Mouse (Mus musculus) liver, embryonic 14.5 days (tissue): ENCODE data around the gene 4922502D21Rik.

Experiments used
- CTCF ChIP-seq: IDR thresholded peaks from 2 replicates; pipeline ENCODE4 v1.5.1; 2016; ENCODE audit warnings: antibody characterized with exemption, low read depth, control low read depth
- EP300 ChIP-seq: IDR thresholded peaks from 2 replicates; pipeline ENCODE4 v1.6.1; 2016; ENCODE audit warnings: antibody characterized with exemption, low read depth

DNA sequence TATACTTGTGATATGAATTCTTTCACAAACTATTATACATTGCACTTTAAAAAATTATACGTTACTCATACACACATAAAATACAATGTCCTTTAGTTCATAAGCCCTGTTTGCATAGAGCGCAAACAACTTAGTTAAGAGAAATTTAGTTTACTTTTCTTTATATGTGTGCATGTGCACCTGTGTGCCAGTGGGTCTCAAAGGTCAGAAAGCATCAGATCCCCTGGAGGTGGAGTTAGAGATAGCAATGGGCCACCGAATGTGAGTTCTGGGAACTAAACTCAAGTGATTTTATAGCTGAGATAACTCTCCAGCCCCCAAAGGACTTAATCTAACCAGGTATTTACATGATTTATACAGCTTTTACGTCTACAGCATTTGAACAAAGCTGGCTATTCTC is 12.3 kb downstream of the 4922502D21Rik start:
- TF ChIP-seq CTCF: no peak
- no peak for TF ChIP-seq EP300
